Mouse (Mus musculus) cortical plate, adult 2 months (tissue): ENCODE results near the gene Gabra4.
A peak's percentile ranks its signal among the peaks of the same experiment; 100 is the strongest.

ENCODE experiments used
- CTCF ChIP-seq: fragments of 200-500 bp; IDR thresholded peaks from 2 replicates; pipeline ENCODE4 v1.5.1; 2011; ENCODE audit warnings: mild to moderate bottlenecking, control low read depth, low read length; ENCODE audit not compliant: insufficient read depth; ENCODE audit errors: extremely low read depth
- POLR2A ChIP-seq: fragments of 200-500 bp; IDR thresholded peaks from 2 replicates; pipeline ENCODE4 v1.6.1; 2011; ENCODE audit warnings: mild to moderate bottlenecking, low read length, control low read depth; ENCODE audit not compliant: insufficient read depth; ENCODE audit errors: extremely low read depth

DNA sequence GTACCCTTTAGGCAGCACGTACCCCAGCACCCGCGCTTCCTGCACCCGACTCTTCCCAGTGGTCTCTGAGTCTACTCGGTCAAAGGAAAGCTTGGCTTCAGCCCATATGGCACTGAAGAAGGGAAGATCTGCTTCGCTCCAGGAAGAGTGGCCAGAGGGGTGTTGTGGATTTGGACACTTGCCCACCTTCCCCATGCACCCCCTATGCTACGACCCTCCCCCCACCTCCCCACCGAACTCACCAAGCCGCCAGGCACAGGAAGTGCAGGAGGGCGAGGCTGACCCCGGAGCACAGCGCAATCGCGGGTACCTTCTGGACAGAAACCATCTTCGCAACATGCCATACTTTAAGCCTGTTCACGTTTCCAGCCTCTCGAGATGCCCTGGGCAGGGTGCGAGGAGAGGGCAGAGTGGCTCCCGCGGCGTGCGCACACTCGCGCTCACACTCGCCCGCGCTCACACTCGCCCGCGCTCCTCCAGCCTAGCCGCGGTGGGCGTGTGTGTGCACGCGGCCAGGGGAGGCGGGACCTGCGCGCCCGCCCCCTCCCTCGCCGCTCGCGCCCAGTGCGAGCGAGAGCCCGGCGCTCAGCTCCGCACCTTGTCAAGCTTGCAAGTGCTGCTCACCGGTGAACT is 510 bp downstream of the Gabra4 start, which contains the start of gene Gabrb1:
- TF ChIP-seq POLR2A (peak; percentile 52; the same call in 1 of the 2 replicates), CTCF (no peak)
